Mouse (Mus musculus) kidney, embryonic 14.5 days (tissue): ENCODE results near the gene Sgip1. TPM values are rescaled to one million over a fixed set of nuclear protein-coding genes. Genes with fewer than 3 reads are reported as not detected.

ENCODE experiments used
- ATAC-seq: fragments of 200-750 bp; cut with Nextera tagmentation; 2 replicates; pipeline ENCODE4 v1.8.0; 2017; ENCODE audit warnings: moderate number of reproducible peaks, mild to moderate bottlenecking, moderate TSS enrichment, moderate library complexity; ENCODE audit not compliant: low FRiP score, low TSS enrichment
- H3K27ac ChIP-seq: fragments of 300-500 bp; sonication (generic); 2 replicates; pipeline ENCODE4 v1.5.1; 2014; ENCODE audit warnings: low read depth, mild to moderate bottlenecking, low read length, moderate library complexity, mixed read lengths
- H3K27me3 ChIP-seq: fragments of 300-500 bp; sonication (generic); 2 replicates; pipeline ENCODE4 v1.6.1; 2014; ENCODE audit warnings: mild to moderate bottlenecking, low read length; ENCODE audit not compliant: control insufficient read depth, insufficient read depth
- H3K36me3 ChIP-seq: fragments of 300-500 bp; sonication (generic); 2 replicates; pipeline ENCODE4 v1.6.1; 2014; ENCODE audit warnings: low read length, mixed read lengths; ENCODE audit not compliant: control insufficient read depth, insufficient read depth
- H3K4me1 ChIP-seq: fragments of 300-500 bp; sonication (generic); 2 replicates; pipeline ENCODE4 v1.6.1; 2014; ENCODE audit warnings: low read length, mixed read lengths; ENCODE audit not compliant: control insufficient read depth, insufficient read depth
- H3K4me2 ChIP-seq: fragments of 300-500 bp; sonication (generic); replicated peaks from 2 replicates; pipeline ENCODE4 v1.6.1; 2014; ENCODE audit warnings: low read depth, mild to moderate bottlenecking, low read length
- H3K4me3 ChIP-seq: fragments of 300-500 bp; sonication (generic); 2 replicates; pipeline ENCODE4 v1.5.1; 2014; ENCODE audit warnings: mild to moderate bottlenecking, low read length
- H3K9ac ChIP-seq: fragments of 300-500 bp; sonication (generic); 2 replicates; pipeline ENCODE4 v1.6.1; 2014; ENCODE audit warnings: low read depth, mild to moderate bottlenecking, low read length, moderate library complexity
- H3K9me3 ChIP-seq: fragments of 300-500 bp; sonication (generic); 2 replicates; pipeline ENCODE4 v1.6.1; 2016; ENCODE audit warnings: low read length; ENCODE audit not compliant: control insufficient read depth
- WGBS: fragments of 180-500 bp; shearing (Covaris S2); extraction: QIAGEN DNeasy Blood & Tissue Kit; methylation state at CpG from one replicate; pipeline ENCODE4 v1.1.7; 2014; 5-methylcytosine and 5-hydroxymethylcytosine counted together
- polyA plus RNA-seq: library from polyadenylated mRNA; unstranded; fragments of >200 nt; fragmentation: Nextera tagmentation; extraction: Ambion mirVana; gene quantifications from 2 replicates; pipeline ENCODE4 v1.2.1, GENCODE M21; 2014

The Sgip1 gene
- polyA plus RNA-seq, 1 experiment from 2014 or later: 8.8 TPM

GRCm38 (mm10) chr4:102990016-102990415 is 248.9 kb downstream of the Sgip1 start:
- 86% methylated on average over 4 of the region's 4 CpGs for WGBS
- no peak for ATAC-seq
- Histone ChIP-seq H3K27me3 (no peaks in the 10 kb centered on the region), H3K36me3 (no peaks in the 10 kb centered on the region), H3K27ac (no peak overlapping the region), H3K9ac (no peak overlapping the region), H3K9me3 (no peaks in the 10 kb centered on the region), H3K4me3 (no peak overlapping the region), H3K4me1 (no peaks in the 10 kb centered on the region), H3K4me2 (no peak overlapping the region)

GRCm38 (mm10) chr4:102990595-102991340 is 249.7 kb downstream of the Sgip1 start:
- no peak for ATAC-seq
- Histone ChIP-seq H3K4me3 (no peak overlapping the region), H3K36me3 (no peaks in the 10 kb centered on the region), H3K27me3 (no peaks in the 10 kb centered on the region), H3K27ac (no peak overlapping the region), H3K9ac (no peak overlapping the region), H3K9me3 (no peaks in the 10 kb centered on the region), H3K4me1 (no peaks in the 10 kb centered on the region), H3K4me2 (no peak overlapping the region)
- 76% methylated on average over 11 of the region's 11 CpGs for WGBS

GRCm38 (mm10) chr4:102991685-102992084 is 250.6 kb downstream of the Sgip1 start:
- H3K36me3 ChIP-seq: no peaks in the 10 kb centered on the region
- no peaks in the 10 kb centered on the region for H3K9me3 ChIP-seq
- H3K27ac ChIP-seq: no peak overlapping the region
- H3K4me3 ChIP-seq: no peak overlapping the region
- no peak overlapping the region for H3K9ac ChIP-seq
- no peaks in the 10 kb centered on the region for H3K4me1 ChIP-seq
- H3K4me2 ChIP-seq: no peak overlapping the region
- WGBS: 70% methylated on average over 3 of the region's 3 CpGs
- no peaks in the 10 kb centered on the region for H3K27me3 ChIP-seq
- ATAC-seq: no peak

GRCm38 (mm10) chr4:103004681-103005080 is 263.6 kb downstream of the Sgip1 start:
- no peak for ATAC-seq
- H3K27ac ChIP-seq: no peak overlapping the region
- no peaks in the 10 kb centered on the region for H3K9me3 ChIP-seq
- no peak overlapping the region for H3K9ac ChIP-seq
- no peak overlapping the region for H3K4me2 ChIP-seq
- H3K4me1 ChIP-seq: peaks cover 5% of the 10 kb centered on the region; the same call in 1 of the 2 replicates
- H3K27me3 ChIP-seq: no peaks in the 10 kb centered on the region
- H3K4me3 ChIP-seq: no peak overlapping the region
- H3K36me3 ChIP-seq: no peaks in the 10 kb centered on the region
- 93% methylated on average over 4 of the region's 4 CpGs for WGBS

- no peak overlapping the region for H3K9ac ChIP-seq
- no peak overlapping the region for H3K4me3 ChIP-seq
- H3K9me3 ChIP-seq: no peaks in the 10 kb centered on the region
- no peaks in the 10 kb centered on the region for H3K27me3 ChIP-seq
- H3K27ac ChIP-seq: no peak overlapping the region
- H3K4me1 ChIP-seq: peaks cover 5% of the 10 kb centered on the region; the same call in 1 of the 2 replicates
- H3K36me3 ChIP-seq: no peaks in the 10 kb centered on the region
- no peak overlapping the region for H3K4me2 ChIP-seq
- 53% methylated on average over 15 of the region's 15 CpGs for WGBS
- ATAC-seq: no peak
These were observed 264.3 kb downstream of the Sgip1 start for GRCm38 (mm10) chr4:103005190-103005945.

- H3K27me3 ChIP-seq: no peaks in the 10 kb centered on the region
- H3K4me3 ChIP-seq: no peak overlapping the region
- no peak overlapping the region for H3K9ac ChIP-seq
- H3K27ac ChIP-seq: no peak overlapping the region
- H3K4me1 ChIP-seq: peaks cover 5% of the 10 kb centered on the region; the same call in 1 of the 2 replicates
- no peaks in the 10 kb centered on the region for H3K36me3 ChIP-seq
- WGBS: 80% methylated on average over 5 of the region's 5 CpGs
- ATAC-seq: no peak
- H3K9me3 ChIP-seq: no peaks in the 10 kb centered on the region
- H3K4me2 ChIP-seq: no peak overlapping the region
These were observed 265.2 kb downstream of the Sgip1 start for GRCm38 (mm10) chr4:103006266-103006665.

- Histone ChIP-seq H3K27ac (no peak overlapping the region), H3K36me3 (no peaks in the 10 kb centered on the region), H3K9me3 (no peaks in the 10 kb centered on the region), H3K27me3 (no peaks in the 10 kb centered on the region), H3K9ac (no peak overlapping the region), H3K4me3 (no peak overlapping the region), H3K4me1 (peaks cover 5% of the 10 kb centered on the region; the same call in 1 of the 2 replicates), H3K4me2 (no peak overlapping the region)
- ATAC-seq: peak; percentile 32; the same call in 1 of the 2 replicates
- 30% methylated on average over 4 of the region's 4 CpGs for WGBS
These were observed 265.9 kb downstream of the Sgip1 start for GRCm38 (mm10) chr4:103006943-103007418.

GRCm38 (mm10) chr4:103010734-103011133 is 269.6 kb downstream of the Sgip1 start:
- Histone ChIP-seq H3K27me3 (no peaks in the 10 kb centered on the region), H3K36me3 (no peaks in the 10 kb centered on the region), H3K9ac (no peak overlapping the region), H3K4me3 (no peak overlapping the region), H3K4me2 (no peak overlapping the region), H3K9me3 (no peaks in the 10 kb centered on the region), H3K4me1 (peaks cover 10% of the 10 kb centered on the region), H3K27ac (no peak overlapping the region)
- WGBS: 84% methylated on average over 4 of the region's 4 CpGs
- ATAC-seq: no peak

- 32% methylated on average over 7 of the region's 7 CpGs for WGBS
- no peak overlapping the region for H3K4me2 ChIP-seq
- H3K9ac ChIP-seq: no peak overlapping the region
These were observed 270.7 kb downstream of the Sgip1 start for GRCm38 (mm10) chr4:103011823-103012222.

More at GRCm38 (mm10) chr4:103011823-103012222, 270.7 kb downstream of the Sgip1 start:
- no peak; the same call in 1 of the 2 replicates for ATAC-seq
- Histone ChIP-seq H3K36me3 (no peaks in the 10 kb centered on the region), H3K27ac (no peak overlapping the region), H3K9me3 (no peaks in the 10 kb centered on the region), H3K4me1 (peaks cover 9% of the 10 kb centered on the region), H3K27me3 (no peaks in the 10 kb centered on the region), H3K4me3 (no peak overlapping the region)
